Mouse (Mus musculus): ENCODE measurements around the gene Nrgn. TPM values are rescaled to one million over a fixed set of nuclear protein-coding genes. Genes with fewer than 3 reads are reported as not detected.

Nrgn gene
- polyA plus RNA-seq, 1 experiment from 2014 or later, result 4.2 TPM

GRCm38 (mm10) chr9:37526443-37527395, 26.0 kb downstream of the Nrgn start:
- DNase-seq (ENCODE audit: low spot score), result peak; percentile 92
- H3K27ac ChIP-seq (ENCODE audit: low read length), result peak overlapping the region; percentile 94
- no peaks in the 10 kb centered on the region for H3K36me3 ChIP-seq (ENCODE audit: insufficient read depth, low read length)
- ATAC-seq, result peak; percentile 72
- 16% methylated on average over 21 of the region's 21 CpGs for WGBS
- peaks cover 8% of the 10 kb centered on the region for H3K4me1 ChIP-seq (ENCODE audit: insufficient read depth, low read depth, low read length)
- peak overlapping the region; percentile 47 for H3K9ac ChIP-seq (replicated peaks; ENCODE audit: low read depth)
- peak overlapping the region; percentile 51 for H3K4me3 ChIP-seq (ENCODE audit: low read depth, low read length)
- peak overlapping the region; percentile 70 for H3K4me2 ChIP-seq (replicated peaks; ENCODE audit: low read depth, low read length)
- TF ChIP-seq CTCF (IDR thresholded peaks at IDR 0.05) (peak; percentile 63), EP300 (IDR thresholded peaks at IDR 0.05) (peak; percentile 89)
- no peaks in the 10 kb centered on the region for H3K27me3 ChIP-seq (replicated peaks; ENCODE audit: insufficient read depth, low read length)
- no peaks in the 10 kb centered on the region for H3K9me3 ChIP-seq (ENCODE audit: low read length)

DNA sequence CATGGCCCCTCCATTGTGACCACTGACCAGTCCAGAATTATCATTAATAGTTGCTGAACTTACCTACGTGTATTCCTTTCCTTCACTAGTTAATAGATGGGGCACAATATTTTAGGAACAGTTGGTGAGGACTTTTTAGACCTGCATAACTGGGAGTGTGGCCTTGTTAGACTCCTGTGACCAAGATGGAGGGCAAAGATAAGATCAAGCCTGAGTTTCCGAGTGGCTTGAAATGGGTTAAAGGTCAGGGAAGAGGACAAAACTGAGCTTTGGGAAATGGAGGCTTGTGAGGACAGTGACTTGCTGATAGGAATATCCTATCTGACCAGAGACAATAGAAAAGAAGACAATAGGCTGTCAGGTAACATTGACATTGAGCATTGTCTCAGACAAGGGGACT, 27.2 kb downstream of the Nrgn start:
- H3K9me3 ChIP-seq (ENCODE audit: low read length), result no peaks in the 10 kb centered on the region
- no peaks in the 10 kb centered on the region for H3K27me3 ChIP-seq (replicated peaks; ENCODE audit: insufficient read depth, low read length)
- H3K4me2 ChIP-seq (replicated peaks; ENCODE audit: low read depth, low read length), result no peak overlapping the region
- 75% methylated on average over 2 of the region's 2 CpGs for WGBS
- H3K27ac ChIP-seq (ENCODE audit: low read length), result no peak overlapping the region
- H3K9ac ChIP-seq (replicated peaks; ENCODE audit: low read depth), result no peak overlapping the region
- H3K4me1 ChIP-seq (ENCODE audit: insufficient read depth, low read depth, low read length), result peaks cover 8% of the 10 kb centered on the region
- ATAC-seq (no peak), DNase-seq (ENCODE audit: low spot score) (no peak)
- H3K4me3 ChIP-seq (ENCODE audit: low read depth, low read length), result no peak overlapping the region
- H3K36me3 ChIP-seq (ENCODE audit: insufficient read depth, low read length), result no peaks in the 10 kb centered on the region
- TF ChIP-seq EP300 (IDR thresholded peaks at IDR 0.05) (no peak), CTCF (IDR thresholded peaks at IDR 0.05) (no peak)

DNA sequence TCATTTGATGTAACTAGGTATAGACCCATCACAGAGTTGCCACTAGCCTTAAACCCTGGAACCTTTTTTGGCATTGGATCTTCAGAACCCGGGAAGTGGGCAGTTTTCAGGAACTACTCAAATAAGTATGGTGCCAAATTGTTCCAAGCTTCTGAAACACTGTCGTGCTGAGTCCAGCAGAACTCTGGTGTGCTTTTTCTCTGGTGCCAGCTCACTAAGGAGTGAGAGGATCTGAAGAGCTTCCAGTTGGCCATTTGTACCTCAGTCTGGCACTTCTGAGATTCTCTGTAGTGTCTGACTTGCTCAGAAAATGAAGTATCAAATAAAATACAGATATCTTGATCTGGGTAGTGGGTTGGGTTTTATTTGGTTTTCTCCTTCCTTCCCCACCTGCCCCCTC, 32.7 kb downstream of the Nrgn start:
- Histone ChIP-seq H3K27me3 (replicated peaks; ENCODE audit: insufficient read depth, low read length) (no peaks in the 10 kb centered on the region), H3K9ac (replicated peaks; ENCODE audit: low read depth) (no peak overlapping the region), H3K4me1 (ENCODE audit: insufficient read depth, low read depth, low read length) (no peaks in the 10 kb centered on the region), H3K4me2 (replicated peaks; ENCODE audit: low read depth, low read length) (no peak overlapping the region), H3K9me3 (ENCODE audit: low read length) (no peaks in the 10 kb centered on the region), H3K4me3 (ENCODE audit: low read depth, low read length) (no peak overlapping the region), H3K27ac (ENCODE audit: low read length) (no peak overlapping the region), H3K36me3 (ENCODE audit: insufficient read depth, low read length) (no peaks in the 10 kb centered on the region)
- 81% methylated on average over 2 of the region's 2 CpGs for WGBS
- TF ChIP-seq EP300 (IDR thresholded peaks at IDR 0.05), result no peak
- TF ChIP-seq CTCF (IDR thresholded peaks at IDR 0.05), result no peak
- no peak for DNase-seq (ENCODE audit: low spot score)
- ATAC-seq, result no peak

- ATAC-seq, result no peak
- H3K27me3 ChIP-seq (replicated peaks; ENCODE audit: insufficient read depth, low read length), result no peaks in the 10 kb centered on the region
- TF ChIP-seq EP300 (IDR thresholded peaks at IDR 0.05) (no peak), CTCF (IDR thresholded peaks at IDR 0.05) (no peak)
- no peak overlapping the region for H3K9ac ChIP-seq (replicated peaks; ENCODE audit: low read depth)
- H3K27ac ChIP-seq (ENCODE audit: low read length), result no peak overlapping the region
- no peak overlapping the region for H3K4me3 ChIP-seq (ENCODE audit: low read depth, low read length)
- WGBS, result 92% methylated on average over 8 of the region's 8 CpGs
- no peak overlapping the region for H3K4me2 ChIP-seq (replicated peaks; ENCODE audit: low read depth, low read length)
- H3K36me3 ChIP-seq (ENCODE audit: insufficient read depth, low read length), result no peaks in the 10 kb centered on the region
- no peak for DNase-seq (ENCODE audit: low spot score)
- H3K4me1 ChIP-seq (ENCODE audit: insufficient read depth, low read depth, low read length), result no peaks in the 10 kb centered on the region
- H3K9me3 ChIP-seq (ENCODE audit: low read length), result no peaks in the 10 kb centered on the region
Measured at GRCm38 (mm10) chr9:37518991-37519390, 33.7 kb downstream of the Nrgn start.

- no peaks in the 10 kb centered on the region for H3K4me1 ChIP-seq (ENCODE audit: insufficient read depth, low read depth, low read length)
- no peaks in the 10 kb centered on the region for H3K9me3 ChIP-seq (ENCODE audit: low read length)
- no peak overlapping the region for H3K27ac ChIP-seq (ENCODE audit: low read length)
- ATAC-seq (no peak), DNase-seq (ENCODE audit: low spot score) (no peak)
- H3K4me2 ChIP-seq (replicated peaks; ENCODE audit: low read depth, low read length), result no peak overlapping the region
- H3K36me3 ChIP-seq (ENCODE audit: insufficient read depth, low read length), result no peaks in the 10 kb centered on the region
- WGBS, result 64% methylated on average over 1 of the region's 1 CpGs
- H3K4me3 ChIP-seq (ENCODE audit: low read depth, low read length), result no peak overlapping the region
- TF ChIP-seq EP300 (IDR thresholded peaks at IDR 0.05) (no peak), CTCF (IDR thresholded peaks at IDR 0.05) (no peak)
- no peaks in the 10 kb centered on the region for H3K27me3 ChIP-seq (replicated peaks; ENCODE audit: insufficient read depth, low read length)
- H3K9ac ChIP-seq (replicated peaks; ENCODE audit: low read depth), result no peak overlapping the region
Measured at GRCm38 (mm10) chr9:37517467-37517866, 35.2 kb downstream of the Nrgn start.

DNA sequence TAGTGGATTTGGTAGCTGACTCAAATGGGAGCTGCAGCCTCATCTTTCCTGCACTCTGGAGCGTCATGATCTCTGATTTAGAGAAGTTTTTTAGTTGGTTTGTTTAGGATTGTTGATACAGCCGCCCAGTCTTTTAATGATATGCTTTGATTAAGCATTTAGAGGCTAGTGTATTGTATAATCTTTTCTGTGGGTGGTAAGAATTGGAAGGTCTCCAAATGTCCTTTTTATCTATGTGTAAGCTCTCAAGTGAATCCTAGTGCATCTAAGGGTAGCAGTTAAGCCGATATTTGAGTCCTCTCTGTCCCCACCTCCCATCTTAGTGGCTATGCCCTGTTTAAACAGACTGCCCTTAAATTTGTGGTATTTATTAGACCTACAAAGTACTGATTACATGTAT, 38.2 kb downstream of the Nrgn start:
- ATAC-seq, result no peak
- Histone ChIP-seq H3K4me3 (ENCODE audit: low read depth, low read length) (no peak overlapping the region), H3K4me2 (replicated peaks; ENCODE audit: low read depth, low read length) (no peak overlapping the region), H3K9ac (replicated peaks; ENCODE audit: low read depth) (no peak overlapping the region), H3K4me1 (ENCODE audit: insufficient read depth, low read depth, low read length) (no peaks in the 10 kb centered on the region), H3K27ac (ENCODE audit: low read length) (no peak overlapping the region), H3K36me3 (ENCODE audit: insufficient read depth, low read length) (no peaks in the 10 kb centered on the region), H3K27me3 (replicated peaks; ENCODE audit: insufficient read depth, low read length) (no peaks in the 10 kb centered on the region), H3K9me3 (ENCODE audit: low read length) (no peaks in the 10 kb centered on the region)
- DNase-seq (ENCODE audit: low spot score), result no peak
- 60% methylated on average over 3 of the region's 3 CpGs for WGBS
- TF ChIP-seq EP300 (IDR thresholded peaks at IDR 0.05) (no peak), CTCF (IDR thresholded peaks at IDR 0.05) (no peak)
